Mouse (Mus musculus): ENCODE results near the gene Mtmr12.

DNA sequence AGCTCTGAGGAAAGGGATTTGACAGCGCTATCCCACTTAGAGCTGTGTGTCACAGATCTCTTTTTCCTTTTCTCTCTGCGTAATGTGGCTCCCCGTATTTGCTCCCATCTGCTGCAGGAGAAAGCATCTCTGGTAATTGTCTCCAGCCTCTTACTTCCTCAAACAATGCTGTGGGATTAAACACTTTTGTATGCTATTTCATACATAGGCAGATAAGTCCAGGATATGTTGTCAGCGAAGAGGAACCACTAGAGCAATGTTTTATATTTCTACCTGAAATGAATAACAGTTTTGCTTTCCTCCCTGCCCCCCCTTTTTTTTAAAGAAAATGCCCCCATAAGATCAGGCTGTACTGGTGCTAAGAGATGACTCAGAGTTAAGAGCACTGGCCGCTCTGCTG lies 103.7 kb downstream of the Mtmr12 start:
- TF ChIP-seq CTCF (IDR thresholded peaks at IDR 0.05; ENCODE audit: extremely low read depth, insufficient read depth, low read length) (no peak), POLR2A (IDR thresholded peaks at IDR 0.05; ENCODE audit: extremely low read depth, insufficient read depth, low read length) (no peak)

All from cortical plate, adult 2 months (tissue).